Mouse (Mus musculus) c-Kit-negative CD71-positive TER-119-positive erythroid progenitor cells, embryonic 14.5 days (primary cell): ENCODE measurements around the gene Troap.
A peak's percentile ranks its signal among the peaks of the same experiment; 100 is the strongest.
"Not testable (repeated sequence)": the region's sequence is repeated elsewhere in the genome, so short reads cannot be mapped to it uniquely, and the experiment has no call there.

Source experiments
- DNase-seq: peaks from one replicate; pipeline ENCODE4 v3.0.0-alpha.2; 2013; ENCODE audit warnings: low read depth, low spot score

The Troap gene

GRCm38 (mm10) chr15:99040920-99041856 lies 33.2 kb upstream of the Troap start:
- DNase-seq = no peak

- DNase-seq = no peak
These were observed 32.0 kb upstream of the Troap start for GRCm38 (mm10) chr15:99042334-99042733.

- no peak for DNase-seq
These were observed 29.5 kb upstream of the Troap start for GRCm38 (mm10) chr15:99044854-99045253.

DNA sequence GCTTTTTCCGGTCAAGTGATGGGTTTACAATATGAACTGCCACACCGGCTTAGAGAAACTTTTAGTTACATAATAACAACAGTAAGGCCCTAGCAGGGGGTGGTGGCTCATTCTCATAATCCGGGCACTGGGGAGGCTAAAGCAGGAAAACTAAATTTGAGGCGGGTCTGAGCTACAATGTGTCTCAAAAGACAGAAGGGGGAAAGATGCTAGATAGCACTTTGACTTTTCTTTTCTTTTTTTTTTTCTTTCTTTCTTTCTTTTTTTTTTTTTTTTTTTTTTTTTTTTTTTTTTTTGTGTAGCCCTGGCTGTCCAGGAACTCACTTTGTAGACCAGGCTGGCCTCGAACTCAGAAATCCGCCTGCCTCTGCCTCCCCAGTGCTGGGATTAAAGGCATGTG lies 28.6 kb upstream of the Troap start:
- DNase-seq = not testable (repeated sequence)

- DNase-seq = no peak
These were observed 24.7 kb upstream of the Troap start for GRCm38 (mm10) chr15:99049473-99050253.

DNA sequence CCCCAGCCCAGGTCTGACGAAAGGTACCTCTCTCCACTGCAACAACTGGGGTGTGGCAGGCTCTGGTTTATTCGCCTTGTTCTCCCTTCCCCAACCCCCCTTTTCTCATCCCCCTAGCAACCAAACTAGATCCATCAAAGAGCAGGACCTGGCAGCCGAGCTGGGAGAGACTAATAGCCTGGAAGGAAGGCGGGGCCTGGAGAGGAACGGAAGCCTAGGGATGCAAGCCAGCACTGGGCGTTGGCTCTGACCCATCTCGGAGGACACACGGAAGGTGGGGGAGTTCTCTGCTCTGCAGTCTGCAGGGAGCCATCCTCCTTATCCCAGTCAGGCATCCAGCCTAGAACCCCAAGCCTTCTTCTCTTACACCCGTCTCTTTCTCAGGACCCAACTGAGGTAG lies 21.0 kb upstream of the Troap start:
- DNase-seq = no peak

GRCm38 (mm10) chr15:99055040-99055439 lies 19.3 kb upstream of the Troap start, which contains the start of gene Prph:
Gene Prph, plus strand, starts transcription at chr15:99055174.
- DNase-seq = no peak

DNA sequence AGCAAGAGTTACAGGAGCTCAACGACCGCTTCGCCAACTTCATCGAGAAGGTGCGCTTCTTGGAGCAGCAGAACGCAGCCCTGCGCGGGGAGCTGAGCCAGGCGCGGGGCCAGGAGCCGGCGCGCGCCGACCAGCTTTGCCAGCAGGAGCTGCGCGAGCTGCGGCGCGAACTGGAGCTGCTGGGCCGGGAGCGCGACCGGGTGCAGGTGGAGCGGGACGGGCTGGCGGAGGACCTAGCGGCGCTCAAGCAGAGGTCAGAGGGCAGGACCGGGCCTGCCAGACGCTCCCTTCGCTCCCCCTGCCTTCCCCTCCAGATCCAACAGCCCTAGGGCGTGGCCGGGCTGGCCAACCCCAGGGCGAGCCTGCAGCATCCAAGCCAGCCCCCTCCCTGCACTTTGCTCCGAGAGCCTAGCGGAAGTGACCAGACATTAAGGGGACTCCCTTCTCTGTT lies 18.8 kb upstream of the Troap start:
- DNase-seq = no peak

- DNase-seq = peak; percentile 56
These were observed 18.0 kb upstream of the Troap start for GRCm38 (mm10) chr15:99056332-99056731.

DNA sequence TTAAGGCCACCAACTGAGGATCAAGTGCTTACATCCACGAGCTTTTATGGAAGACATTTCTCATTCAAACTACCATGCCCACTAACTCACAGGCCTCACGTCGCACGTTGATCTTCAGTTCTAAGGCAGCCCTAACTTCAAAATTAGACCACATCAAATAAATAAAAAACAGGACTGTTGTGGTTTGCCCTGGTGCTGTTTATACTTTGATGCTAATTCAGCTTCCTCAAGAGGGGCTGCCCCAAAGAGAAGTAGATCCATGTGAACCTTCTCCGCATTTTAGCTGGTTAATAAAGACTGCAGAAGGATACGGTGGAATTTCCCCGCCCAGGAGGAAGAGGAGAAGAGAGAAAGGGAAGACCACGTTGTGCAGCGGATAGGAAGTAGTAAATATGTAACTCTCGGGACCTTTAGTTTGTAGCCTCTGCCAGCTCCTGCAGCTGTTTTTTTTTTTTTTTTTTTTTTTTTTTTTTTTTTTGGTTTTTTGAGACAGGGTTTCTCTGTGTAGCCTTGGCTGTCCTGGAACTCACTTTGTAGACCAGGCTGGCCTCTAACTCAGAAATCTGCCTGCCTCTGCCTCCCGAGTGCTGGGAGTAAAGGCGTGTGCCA lies 8.7 kb upstream of the Troap start:
- no peak for DNase-seq

- no peak for DNase-seq
These were observed 2.4 kb upstream of the Troap start for GRCm38 (mm10) chr15:99071988-99072387.

DNA sequence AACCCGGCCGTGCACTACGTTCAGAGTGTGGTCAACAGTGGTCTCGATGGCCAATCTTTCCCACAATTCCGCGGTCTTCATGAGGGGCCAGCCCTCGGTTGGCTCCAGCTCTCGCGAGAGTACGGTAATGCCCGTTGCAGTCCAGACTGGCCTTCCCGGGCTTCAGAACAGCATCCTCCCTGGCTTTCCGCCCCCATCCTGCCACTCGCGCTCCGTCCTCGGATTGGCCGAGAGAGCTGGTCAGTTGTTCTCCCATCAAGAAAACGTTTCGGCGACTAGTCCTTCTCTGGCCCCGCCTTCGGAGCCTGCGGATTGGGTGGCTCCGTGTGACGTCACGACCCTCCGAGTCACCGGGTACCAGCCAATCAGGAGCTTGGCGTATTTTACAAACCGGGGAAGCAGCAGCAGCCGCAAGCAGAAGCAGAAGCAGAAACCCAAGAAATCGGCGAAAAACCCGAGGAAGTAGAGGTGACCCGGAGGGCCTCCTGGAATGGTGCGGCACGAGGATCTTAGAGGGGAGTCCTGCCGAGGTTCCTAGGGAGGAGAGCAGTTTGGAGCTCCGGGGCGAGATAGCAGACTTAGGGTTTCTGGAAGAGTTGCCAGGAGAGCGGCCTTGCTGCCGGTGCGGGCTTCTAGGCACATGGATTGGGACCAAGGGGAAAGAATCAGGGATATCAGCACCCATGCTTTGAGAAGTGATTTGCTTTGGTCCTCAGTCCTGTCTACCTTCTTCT lies 392 bp downstream of the Troap start:
- DNase-seq = peak; percentile 94

GRCm38 (mm10) chr15:99076011-99076410 lies 1.6 kb downstream of the Troap start:
- DNase-seq = not testable (repeated sequence)

DNA sequence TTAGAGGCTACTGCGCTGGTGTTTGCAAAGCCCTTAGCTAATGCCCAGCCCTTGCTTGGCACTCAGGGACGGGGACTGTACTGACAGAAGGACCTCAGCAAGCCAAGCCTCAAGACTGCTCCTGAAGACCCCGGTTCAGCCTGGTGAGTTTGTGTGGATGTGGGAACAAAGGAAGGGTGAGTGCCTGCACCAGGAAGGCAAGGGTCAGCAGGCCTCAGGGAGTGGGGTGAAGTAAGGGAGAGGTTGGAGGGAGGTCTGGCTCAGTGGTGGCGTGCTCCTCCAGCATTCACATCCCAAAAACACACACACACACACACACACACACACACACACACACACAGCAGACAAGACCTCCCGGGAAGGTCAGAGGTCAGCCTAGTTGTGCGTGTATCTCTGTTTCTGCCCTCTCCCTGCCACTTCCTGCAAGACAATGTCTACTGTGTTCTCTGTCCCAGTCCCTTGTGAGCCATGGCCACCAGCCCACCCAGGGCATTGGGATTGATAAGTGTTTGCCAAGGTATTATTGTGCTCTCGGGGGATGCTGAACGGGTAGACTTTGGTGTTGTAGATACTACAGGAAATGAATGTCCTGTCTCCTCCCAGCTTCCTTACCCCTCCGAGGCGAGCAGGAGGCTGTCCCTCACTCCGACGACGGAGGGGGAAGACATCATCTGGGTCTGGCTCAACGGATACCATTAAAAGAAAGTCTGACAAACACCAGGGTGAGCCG lies 4.0 kb downstream of the Troap start:
- DNase-seq = no peak

DNA sequence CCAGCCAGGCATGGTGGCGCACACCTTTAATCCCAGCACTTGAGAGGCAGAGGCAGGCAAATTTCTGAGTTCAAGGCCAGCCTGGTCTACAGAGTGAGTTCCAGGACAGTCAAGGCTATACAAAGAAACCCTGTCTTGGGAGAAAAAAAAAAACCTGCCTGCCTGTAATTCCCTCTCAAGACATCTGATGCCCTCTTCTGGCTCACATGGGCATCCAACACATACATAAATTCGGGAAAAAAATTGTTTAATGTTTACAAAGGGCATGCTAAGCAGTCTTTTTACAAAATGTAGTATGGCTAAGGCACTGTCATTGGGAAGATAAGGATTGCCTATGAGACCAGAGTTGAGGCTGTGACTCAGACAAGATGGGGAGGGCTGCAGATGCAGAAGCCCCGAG lies 5.4 kb downstream of the Troap start:
- DNase-seq = no peak

DNA sequence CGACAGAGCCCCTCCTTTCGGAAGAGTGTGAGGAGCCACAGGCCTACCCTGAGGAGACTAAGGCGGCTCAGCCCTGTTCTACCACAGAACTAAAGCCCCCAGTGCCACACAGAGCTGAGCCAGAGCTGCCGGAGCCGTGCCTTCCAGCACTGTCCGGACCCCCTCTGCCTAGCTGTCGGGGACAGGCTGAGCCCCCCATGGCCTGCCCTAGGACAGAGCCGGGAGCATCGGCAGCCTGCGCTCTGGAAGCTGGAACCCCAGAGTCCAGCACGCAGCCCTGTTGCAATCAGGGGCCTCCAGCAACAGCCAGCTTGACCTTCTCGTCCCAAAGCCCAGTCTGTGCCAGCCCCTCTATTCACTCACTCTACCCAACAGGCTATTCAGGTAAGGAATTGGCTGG lies 7.9 kb downstream of the Troap start:
- no peak for DNase-seq

- DNase-seq = no peak
These were observed 8.5 kb downstream of the Troap start for GRCm38 (mm10) chr15:99082840-99083239.

DNA sequence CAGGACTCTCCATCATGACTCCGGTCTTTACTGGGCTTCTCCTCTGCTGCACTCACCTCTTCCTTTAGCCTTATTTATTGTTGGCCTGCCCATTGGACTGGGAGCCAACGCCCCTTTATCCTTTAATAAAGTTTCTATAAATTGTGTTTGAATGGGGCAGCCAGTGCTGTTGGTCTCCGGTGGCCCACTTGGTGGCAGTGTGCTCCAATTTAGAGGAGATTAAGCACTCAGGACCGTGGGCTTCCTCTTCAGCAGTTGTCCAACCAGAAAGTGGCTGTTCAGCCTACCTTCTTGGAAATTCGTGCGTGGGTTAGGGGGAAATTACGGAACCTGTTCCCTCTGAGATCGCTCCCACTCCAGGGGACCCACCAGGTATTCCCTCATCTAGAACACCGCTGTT lies 8.9 kb downstream of the Troap start:
- no peak for DNase-seq

DNA sequence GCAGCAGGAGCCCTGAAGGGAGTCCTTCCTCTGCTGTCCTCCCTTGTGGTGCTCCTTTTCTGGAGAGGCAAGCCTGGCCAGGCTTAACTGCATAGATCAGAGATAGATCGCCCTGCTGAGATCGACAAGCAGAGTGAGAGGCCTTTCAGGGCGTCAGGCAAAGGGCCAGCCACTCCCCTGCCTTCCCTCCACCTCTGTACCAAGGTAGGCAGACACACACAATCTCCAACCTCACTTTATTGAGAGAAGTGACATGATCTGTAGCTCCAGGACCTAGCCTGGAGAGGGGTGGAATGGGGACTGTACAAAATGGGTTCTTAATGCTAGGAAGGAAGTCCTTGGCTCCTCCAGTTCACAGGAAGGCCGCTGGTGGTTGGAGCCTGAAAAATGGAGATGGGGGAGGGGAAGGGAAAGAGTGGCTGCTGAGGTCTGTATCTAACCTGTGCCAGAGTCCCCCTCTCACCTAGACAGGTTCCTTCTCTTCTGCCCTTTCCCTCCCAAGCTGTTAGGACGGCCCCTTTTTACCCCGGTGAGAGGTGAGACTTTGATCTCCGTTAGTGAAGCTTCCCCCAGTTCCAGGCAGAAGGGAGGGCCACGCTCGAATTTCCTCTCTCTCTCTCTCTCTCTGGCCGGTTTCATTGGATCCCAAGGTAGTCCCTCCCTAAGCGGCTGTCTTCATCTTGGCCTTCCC lies 9.6 kb downstream of the Troap start:
- DNase-seq = no peak

- DNase-seq = no peak
These were observed 10.2 kb downstream of the Troap start for GRCm38 (mm10) chr15:99084618-99085017.
